Mouse (Mus musculus) liver, embryonic 15.5 days (tissue): ENCODE data around the gene Emc10. TPM values are rescaled to one million over a fixed set of nuclear protein-coding genes. Genes with fewer than 3 reads are reported as not detected.

Experiments used
- ATAC-seq: fragments of 200-750 bp; cut with Nextera tagmentation; 2 replicates; pipeline ENCODE4 v1.8.0; 2017; ENCODE audit warnings: moderate number of reproducible peaks, mild to moderate bottlenecking, moderate library complexity; ENCODE audit not compliant: insufficient read depth
- H3K27ac ChIP-seq: fragments of 300-500 bp; sonication (generic); replicated peaks from 2 replicates; pipeline ENCODE4 v1.5.1; 2015; ENCODE audit warnings: mild to moderate bottlenecking, inconsistent platforms
- H3K27me3 ChIP-seq: fragments of 300-500 bp; sonication (generic); 2 replicates; pipeline ENCODE4 v1.6.1; 2015; ENCODE audit warnings: mild to moderate bottlenecking, inconsistent platforms
- H3K36me3 ChIP-seq: fragments of 300-500 bp; sonication (generic); replicated peaks from 2 replicates; pipeline ENCODE4 v1.6.1; 2015; ENCODE audit warnings: moderate library complexity, mild to moderate bottlenecking, inconsistent platforms
- H3K4me1 ChIP-seq: fragments of 300-500 bp; sonication (generic); replicated peaks from 2 replicates; pipeline ENCODE4 v1.6.1; 2015; ENCODE audit warnings: inconsistent platforms
- H3K4me2 ChIP-seq: fragments of 300-500 bp; sonication (generic); 2 replicates; pipeline ENCODE4 v1.6.1; 2015; ENCODE audit warnings: moderate library complexity, mild to moderate bottlenecking, inconsistent platforms
- H3K4me3 ChIP-seq: fragments of 300-500 bp; sonication (generic); replicated peaks from 2 replicates; pipeline ENCODE4 v1.5.1; 2015; ENCODE audit warnings: mild to moderate bottlenecking, inconsistent platforms
- H3K9ac ChIP-seq: fragments of 300-500 bp; sonication (generic); 2 replicates; pipeline ENCODE4 v1.6.1; 2015; ENCODE audit warnings: moderate library complexity, mild to moderate bottlenecking, inconsistent platforms
- H3K9me3 ChIP-seq: fragments of 300-500 bp; sonication (generic); replicated peaks from 2 replicates; pipeline ENCODE4 v1.6.1; 2016; ENCODE audit warnings: inconsistent platforms
- WGBS: fragments of 180-500 bp; shearing (Covaris S2); methylation state at CpG from one replicate; pipeline ENCODE4 v1.1.7; 2015; ENCODE audit warnings: mixed read lengths; ENCODE audit not compliant: insufficient replicate concordance; 5-methylcytosine and 5-hydroxymethylcytosine counted together
- polyA plus RNA-seq: library from polyadenylated mRNA; unstranded; fragments of >200 nt; fragmentation: Nextera tagmentation; extraction: Ambion mirVana; gene quantifications from 2 replicates; pipeline ENCODE4 v1.2.1, GENCODE M21; 2015

The Emc10 gene
- polyA plus RNA-seq, 1 experiment from 2014 or later = 45.9 TPM

DNA sequence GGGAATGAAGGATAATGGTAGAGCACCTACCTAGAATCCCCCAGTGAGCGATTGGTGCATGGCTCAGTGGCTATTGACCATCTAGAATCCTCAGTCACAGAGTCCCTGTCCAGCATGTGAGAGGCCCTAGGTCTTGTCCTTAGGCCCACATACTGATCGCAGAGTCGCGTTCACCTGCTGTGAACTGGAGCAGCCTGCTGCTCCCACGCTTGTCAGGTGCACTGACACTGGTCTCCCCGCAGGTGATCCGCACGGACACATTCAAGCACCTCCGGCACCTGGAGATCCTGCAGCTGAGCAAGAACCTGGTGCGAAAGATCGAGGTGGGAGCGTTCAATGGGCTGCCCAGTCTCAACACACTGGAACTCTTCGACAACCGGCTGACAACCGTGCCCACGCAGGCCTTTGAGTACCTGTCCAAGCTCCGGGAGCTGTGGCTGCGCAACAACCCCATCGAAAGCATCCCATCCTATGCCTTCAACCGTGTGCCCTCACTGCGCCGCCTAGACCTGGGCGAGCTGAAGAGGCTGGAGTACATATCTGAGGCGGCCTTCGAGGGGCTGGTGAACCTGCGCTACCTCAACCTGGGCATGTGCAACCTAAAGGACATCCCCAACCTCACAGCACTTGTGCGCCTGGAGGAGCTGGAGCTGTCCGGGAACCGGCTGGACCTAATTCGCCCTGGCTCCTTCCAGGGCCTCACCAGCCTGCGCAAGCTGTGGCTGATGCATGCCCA lies 35.4 kb downstream of the Emc10 start:
- H3K27me3 ChIP-seq = peaks cover 90% of the 10 kb centered on the region
- no peak overlapping the region for H3K4me2 ChIP-seq
- no peak for ATAC-seq
- no peak overlapping the region for H3K4me3 ChIP-seq
- H3K36me3 ChIP-seq = no peaks in the 10 kb centered on the region
- no peak overlapping the region for H3K9ac ChIP-seq
- no peaks in the 10 kb centered on the region for H3K9me3 ChIP-seq
- 59% methylated on average over 31 of the region's 31 CpGs for WGBS
- H3K27ac ChIP-seq = no peak overlapping the region
- H3K4me1 ChIP-seq = peaks cover 44% of the 10 kb centered on the region

DNA sequence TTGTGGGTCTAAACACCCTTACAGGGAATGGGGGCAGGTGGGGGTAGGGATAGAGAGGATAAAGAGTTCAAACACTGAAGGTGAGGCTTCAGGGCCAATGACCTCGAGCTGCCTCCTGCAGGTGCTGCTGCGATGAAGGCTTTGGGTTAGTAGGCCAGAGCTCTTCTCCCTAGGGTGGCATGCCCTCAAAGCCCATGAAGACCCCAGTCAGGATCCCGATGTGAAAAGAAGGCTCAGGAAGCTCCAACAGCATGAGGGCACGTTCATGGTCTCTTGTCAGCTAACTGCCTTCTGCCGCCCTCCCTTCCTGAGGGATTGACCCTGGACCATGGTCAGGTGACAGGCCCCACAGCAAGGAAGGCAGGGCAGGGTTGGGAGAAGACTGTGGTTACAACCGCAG lies 36.3 kb downstream of the Emc10 start:
- H3K4me2 ChIP-seq = no peak overlapping the region
- no peak overlapping the region for H3K27ac ChIP-seq
- H3K4me1 ChIP-seq = peaks cover 36% of the 10 kb centered on the region
- H3K36me3 ChIP-seq = no peaks in the 10 kb centered on the region
- no peak overlapping the region for H3K9ac ChIP-seq
- ATAC-seq = no peak
- H3K4me3 ChIP-seq = no peak overlapping the region
- WGBS = 52% methylated on average over 6 of the region's 6 CpGs
- H3K9me3 ChIP-seq = no peaks in the 10 kb centered on the region
- peaks cover 85% of the 10 kb centered on the region for H3K27me3 ChIP-seq

- no peak overlapping the region for H3K4me2 ChIP-seq
- H3K36me3 ChIP-seq = no peaks in the 10 kb centered on the region
- peaks cover 65% of the 10 kb centered on the region for H3K27me3 ChIP-seq
- no peak overlapping the region for H3K9ac ChIP-seq
- 73% methylated on average over 1 of the region's 1 CpGs for WGBS
- no peaks in the 10 kb centered on the region for H3K9me3 ChIP-seq
- ATAC-seq = no peak
- H3K4me1 ChIP-seq = peaks cover 8% of the 10 kb centered on the region
- no peak overlapping the region for H3K27ac ChIP-seq
- no peak overlapping the region for H3K4me3 ChIP-seq
Measured at GRCm38 (mm10) chr7:44456302-44456701, 40.0 kb downstream of the Emc10 start.

GRCm38 (mm10) chr7:44453256-44453655 lies 43.1 kb downstream of the Emc10 start:
- no peak for ATAC-seq

DNA sequence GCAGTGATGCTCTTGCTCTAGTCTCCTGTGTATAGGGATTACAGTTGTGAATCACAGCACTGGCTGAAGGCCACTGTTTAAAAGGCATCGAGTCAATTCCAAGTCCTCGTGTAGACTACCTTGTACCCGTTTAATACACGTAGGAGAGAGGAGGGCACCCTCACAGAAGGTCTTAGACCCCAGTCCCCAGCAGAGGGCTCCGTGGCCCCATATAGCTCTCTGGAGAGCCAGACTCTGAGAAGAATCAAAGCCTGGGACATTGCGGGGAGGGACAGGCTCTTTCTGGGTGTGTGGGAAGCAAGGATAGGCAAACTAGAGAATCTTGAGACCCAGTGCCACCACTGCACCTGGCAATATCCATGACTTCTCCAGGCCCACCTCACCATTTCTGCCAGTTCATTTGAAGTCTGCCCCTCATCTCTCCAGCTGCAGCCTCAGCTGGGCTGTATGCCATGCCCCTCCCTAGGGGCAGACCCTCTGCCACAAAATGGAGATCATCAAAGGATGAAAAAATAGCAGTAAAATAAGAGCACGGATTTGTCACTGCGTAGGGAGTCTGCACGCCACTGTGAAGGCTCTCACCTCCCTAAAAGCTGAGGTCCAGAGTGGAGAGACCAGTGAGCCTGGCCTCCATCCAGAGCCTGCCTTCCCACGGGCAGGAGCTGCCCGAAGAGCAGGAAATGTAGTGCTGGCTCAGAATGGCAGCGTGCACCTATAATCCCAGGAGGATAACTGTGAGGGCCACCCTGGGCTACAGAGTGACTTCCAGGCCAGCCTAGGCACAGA lies 50.1 kb downstream of the Emc10 start:
- Histone ChIP-seq H3K4me2 (no peak overlapping the region), H3K27ac (no peak overlapping the region), H3K36me3 (no peaks in the 10 kb centered on the region), H3K27me3 (peaks cover 87% of the 10 kb centered on the region), H3K9me3 (no peaks in the 10 kb centered on the region), H3K9ac (no peak overlapping the region), H3K4me1 (no peaks in the 10 kb centered on the region), H3K4me3 (no peak overlapping the region)
- ATAC-seq = no peak
- WGBS = 35% methylated on average over 12 of the region's 12 CpGs

More at GRCm38 (mm10) chr7:44453256-44453655, 43.1 kb downstream of the Emc10 start:
- no peak overlapping the region for H3K4me2 ChIP-seq
- peaks cover 8% of the 10 kb centered on the region for H3K4me1 ChIP-seq
- H3K27ac ChIP-seq = no peak overlapping the region
- WGBS = 2% methylated on average over 3 of the region's 3 CpGs
- H3K4me3 ChIP-seq = no peak overlapping the region
- H3K36me3 ChIP-seq = no peaks in the 10 kb centered on the region
- H3K9me3 ChIP-seq = no peaks in the 10 kb centered on the region
- peaks cover 54% of the 10 kb centered on the region for H3K27me3 ChIP-seq
- H3K9ac ChIP-seq = no peak overlapping the region

- H3K4me1 ChIP-seq = no peaks in the 10 kb centered on the region
- no peak overlapping the region for H3K9ac ChIP-seq
- no peak overlapping the region for H3K4me3 ChIP-seq
- H3K27me3 ChIP-seq = peaks cover 94% of the 10 kb centered on the region
- no peak for ATAC-seq
- H3K27ac ChIP-seq = no peak overlapping the region
- no peaks in the 10 kb centered on the region for H3K36me3 ChIP-seq
- WGBS = 7% methylated on average over 7 of the region's 7 CpGs
- no peak overlapping the region for H3K4me2 ChIP-seq
- no peaks in the 10 kb centered on the region for H3K9me3 ChIP-seq
Measured at GRCm38 (mm10) chr7:44445528-44445923, 50.8 kb downstream of the Emc10 start.

- Histone ChIP-seq H3K36me3 (no peaks in the 10 kb centered on the region), H3K9me3 (no peaks in the 10 kb centered on the region), H3K4me1 (no peaks in the 10 kb centered on the region), H3K4me2 (no peak overlapping the region), H3K27ac (no peak overlapping the region), H3K9ac (no peak overlapping the region), H3K4me3 (no peak overlapping the region), H3K27me3 (peaks cover 95% of the 10 kb centered on the region)
- 7% methylated on average over 29 of the region's 29 CpGs for WGBS
- no peak for ATAC-seq
Measured at GRCm38 (mm10) chr7:44444886-44445527, 51.3 kb downstream of the Emc10 start.

DNA sequence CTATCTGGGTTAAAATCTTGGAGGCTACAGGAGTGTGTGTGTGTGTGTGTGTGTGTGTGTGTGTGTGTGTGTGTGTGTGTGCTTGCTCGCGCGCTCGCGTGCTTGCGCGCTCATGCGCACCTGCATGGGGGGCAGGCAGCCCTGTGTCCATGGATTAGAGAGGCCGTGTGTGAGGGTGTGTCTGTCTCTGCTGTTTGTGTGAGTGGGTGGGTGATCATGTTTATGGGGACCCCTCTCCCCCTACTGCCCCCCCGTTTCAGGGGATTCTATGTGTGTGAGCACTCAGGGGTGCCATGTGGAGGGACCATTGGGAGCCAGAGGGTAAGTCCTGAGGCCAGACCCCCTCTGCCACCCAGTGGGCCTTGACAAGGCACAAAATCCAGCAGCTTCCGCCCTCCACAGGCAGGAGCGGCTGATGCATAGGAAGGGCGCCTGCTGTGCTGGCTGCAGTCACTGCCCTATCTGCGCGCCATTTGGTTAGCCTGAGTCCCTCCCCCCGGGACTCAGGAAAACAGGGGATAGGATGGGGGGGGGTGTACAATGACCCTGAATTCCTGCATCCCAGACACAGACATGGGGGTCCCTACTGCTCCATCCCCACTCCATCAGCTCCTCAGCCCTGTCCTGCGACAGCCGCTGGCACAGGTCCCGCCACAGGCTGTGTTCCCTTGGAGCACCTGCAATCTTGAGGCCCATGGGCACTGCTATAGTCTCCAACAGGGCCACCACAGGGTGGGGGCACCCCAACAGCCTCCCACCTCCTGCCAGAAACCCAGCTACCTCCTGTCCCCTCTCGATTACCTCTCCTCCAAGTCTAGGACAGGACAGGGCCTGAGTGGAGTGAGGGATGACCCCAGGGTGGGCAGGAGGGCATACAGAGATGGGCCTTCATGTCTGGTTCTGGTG lies 52.8 kb downstream of the Emc10 start:
- Histone ChIP-seq H3K4me2 (no peak overlapping the region), H3K4me3 (no peak overlapping the region), H3K27ac (no peak overlapping the region), H3K36me3 (no peaks in the 10 kb centered on the region), H3K9ac (no peak overlapping the region), H3K4me1 (no peaks in the 10 kb centered on the region), H3K27me3 (peaks cover 96% of the 10 kb centered on the region), H3K9me3 (no peaks in the 10 kb centered on the region)
- ATAC-seq = no peak
- 7% methylated on average over 20 of the region's 20 CpGs for WGBS

DNA sequence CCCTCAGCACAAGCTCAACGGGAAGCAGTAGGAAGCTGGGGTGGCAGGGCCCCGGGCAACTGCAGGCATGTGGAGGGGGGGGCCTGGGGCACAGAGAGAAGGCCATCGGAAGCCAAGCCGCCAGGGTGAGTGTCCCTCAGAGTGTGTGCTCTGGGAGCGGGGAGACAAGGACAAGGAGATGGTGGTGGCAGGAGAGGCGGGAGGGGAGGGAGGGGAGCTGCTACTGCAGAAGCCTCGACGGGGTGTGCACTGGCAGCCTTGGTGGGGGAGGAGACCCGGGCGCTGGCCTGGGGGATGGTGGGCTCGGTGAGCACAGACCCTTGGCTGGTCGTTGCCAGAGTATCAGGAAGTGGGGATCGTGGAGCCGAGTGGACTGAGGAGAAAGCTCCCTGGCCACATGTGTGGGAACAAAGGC lies 53.9 kb downstream of the Emc10 start:
- H3K4me2 ChIP-seq = no peak overlapping the region
- peaks cover 99% of the 10 kb centered on the region for H3K27me3 ChIP-seq
- H3K27ac ChIP-seq = no peak overlapping the region
- H3K36me3 ChIP-seq = no peaks in the 10 kb centered on the region
- H3K9me3 ChIP-seq = no peaks in the 10 kb centered on the region
- H3K9ac ChIP-seq = no peak overlapping the region
- peaks cover 1% of the 10 kb centered on the region; the same call in 1 of the 2 replicates for H3K4me1 ChIP-seq
- WGBS = under 1% methylated on average over 14 of the region's 14 CpGs
- no peak overlapping the region for H3K4me3 ChIP-seq
- ATAC-seq = no peak

DNA sequence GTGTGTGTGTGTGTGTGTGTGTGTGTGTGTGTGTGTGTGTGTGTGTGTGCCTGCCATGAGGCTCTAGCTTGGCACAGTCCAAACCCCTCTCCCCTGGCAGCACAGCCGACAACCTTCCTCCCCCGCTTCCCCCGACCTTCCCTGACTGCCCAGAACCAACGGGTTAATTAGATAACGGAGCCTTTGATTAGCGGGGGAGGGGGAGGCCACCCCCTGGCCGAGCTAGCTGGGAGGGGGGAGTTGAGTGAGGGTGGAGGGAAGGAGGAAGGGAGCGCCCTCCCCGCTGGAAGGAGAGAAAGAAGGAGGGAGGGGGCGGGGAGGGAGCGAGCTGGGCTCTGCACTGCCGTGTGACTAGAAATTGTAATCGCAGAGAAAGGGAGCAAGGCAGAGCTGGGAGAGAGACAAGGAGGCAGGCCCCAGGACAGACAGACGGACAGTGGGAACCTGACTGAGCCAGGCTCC lies 54.6 kb downstream of the Emc10 start:
- no peak overlapping the region for H3K4me2 ChIP-seq
- ATAC-seq = no peak
- H3K27me3 ChIP-seq = peaks cover 98% of the 10 kb centered on the region
- peaks cover 9% of the 10 kb centered on the region for H3K4me1 ChIP-seq
- no peaks in the 10 kb centered on the region for H3K36me3 ChIP-seq
- 0% methylated on average over 14 of the region's 14 CpGs for WGBS
- no peaks in the 10 kb centered on the region for H3K9me3 ChIP-seq
- H3K4me3 ChIP-seq = no peak overlapping the region
- no peak overlapping the region for H3K9ac ChIP-seq
- H3K27ac ChIP-seq = no peak overlapping the region
